Mouse (Mus musculus): ENCODE measurements around the gene Mfsd12.

Mfsd12 gene

GRCm38 (mm10) chr10:81379809-81380378 lies 22.6 kb downstream of the Mfsd12 start:
- no peak for DNase-seq (ENCODE audit: low read depth, low spot score)

GRCm38 (mm10) chr10:81382039-81382438 lies 24.7 kb downstream of the Mfsd12 start:
- no peak for DNase-seq (ENCODE audit: low read depth, low spot score)

- peak; percentile 98 for DNase-seq (ENCODE audit: low read depth, low spot score)
These were observed 26.7 kb downstream of the Mfsd12 start, which contains the start of the genes Dohh and Gm48551 for GRCm38 (mm10) chr10:81383802-81384604. Gene Dohh, plus strand, starts transcription at chr10:81384428. Gene Gm48551, plus strand, starts transcription at chr10:81384466.

- DNase-seq (ENCODE audit: low read depth, low spot score), result no peak
These were observed 27.3 kb downstream of the Mfsd12 start for GRCm38 (mm10) chr10:81384605-81384982.

GRCm38 (mm10) chr10:81385603-81386306 lies 28.5 kb downstream of the Mfsd12 start:
- peak; percentile 36 for DNase-seq (ENCODE audit: low read depth, low spot score)

- DNase-seq (ENCODE audit: low read depth, low spot score), result no peak
These were observed 30.4 kb downstream of the Mfsd12 start for GRCm38 (mm10) chr10:81387716-81388115.

GRCm38 (mm10) chr10:81388505-81389055 lies 31.3 kb downstream of the Mfsd12 start, which contains the start of gene Gm48552:
Gene Gm48552, plus strand, starts transcription at chr10:81389005.
- no peak for DNase-seq (ENCODE audit: low read depth, low spot score)

GRCm38 (mm10) chr10:81389373-81389772 lies 32.1 kb downstream of the Mfsd12 start:
- no peak for DNase-seq (ENCODE audit: low read depth, low spot score)

- DNase-seq (ENCODE audit: low read depth, low spot score), result peak; percentile 61
These were observed 32.7 kb downstream of the Mfsd12 start for GRCm38 (mm10) chr10:81389801-81390677.

- DNase-seq (ENCODE audit: low read depth, low spot score), result no peak
These were observed 33.3 kb downstream of the Mfsd12 start for GRCm38 (mm10) chr10:81390678-81390965.

GRCm38 (mm10) chr10:81392270-81392669 lies 35.0 kb downstream of the Mfsd12 start:
- no peak for DNase-seq (ENCODE audit: low read depth, low spot score)

GRCm38 (mm10) chr10:81392781-81393185 lies 35.5 kb downstream of the Mfsd12 start, which contains the start of gene Smim24:
Gene Smim24, plus strand, starts transcription at chr10:81393051.
- no peak for DNase-seq (ENCODE audit: low read depth, low spot score)

GRCm38 (mm10) chr10:81393456-81394063 lies 36.3 kb downstream of the Mfsd12 start:
- DNase-seq (ENCODE audit: low read depth, low spot score), result no peak

GRCm38 (mm10) chr10:81395127-81395526 lies 37.8 kb downstream of the Mfsd12 start:
- DNase-seq (ENCODE audit: low read depth, low spot score), result peak; percentile 67

- no peak for DNase-seq (ENCODE audit: low read depth, low spot score)
These were observed 38.6 kb downstream of the Mfsd12 start for GRCm38 (mm10) chr10:81395865-81396264.

- no peak for DNase-seq (ENCODE audit: low read depth, low spot score)
These were observed 39.5 kb downstream of the Mfsd12 start for GRCm38 (mm10) chr10:81396749-81397148.

- DNase-seq (ENCODE audit: low read depth, low spot score), result no peak
These were observed 42.0 kb downstream of the Mfsd12 start for GRCm38 (mm10) chr10:81399296-81399695.

GRCm38 (mm10) chr10:81399798-81400308 lies 42.6 kb downstream of the Mfsd12 start:
- no peak for DNase-seq (ENCODE audit: low read depth, low spot score)

- no peak for DNase-seq (ENCODE audit: low read depth, low spot score)
These were observed 43.3 kb downstream of the Mfsd12 start for GRCm38 (mm10) chr10:81400371-81401204.

GRCm38 (mm10) chr10:81401205-81401520 lies 43.9 kb downstream of the Mfsd12 start:
- DNase-seq (ENCODE audit: low read depth, low spot score), result no peak
